Mouse (Mus musculus) hindbrain, embryonic 16.5 days (tissue): ENCODE data around the gene Rita1. TPM values are rescaled to one million over a fixed set of nuclear protein-coding genes. Genes with fewer than 3 reads are reported as not detected.

Source experiments
- ATAC-seq: fragments of 200-750 bp; cut with Nextera tagmentation; 2 replicates; pipeline ENCODE4 v1.8.0; 2017; ENCODE audit warnings: moderate TSS enrichment, moderate library complexity
- H3K27ac ChIP-seq: fragments of 300-500 bp; sonication (generic); 2 replicates; pipeline ENCODE4 v1.5.1; 2014; ENCODE audit warnings: low read depth, mild to moderate bottlenecking, control low read depth, low read length, moderate library complexity
- H3K27me3 ChIP-seq: fragments of 300-500 bp; sonication (generic); replicated peaks from 2 replicates; pipeline ENCODE4 v1.6.1; 2014; ENCODE audit warnings: low read length; ENCODE audit not compliant: control insufficient read depth, insufficient read depth
- H3K36me3 ChIP-seq: fragments of 300-500 bp; sonication (generic); 2 replicates; pipeline ENCODE4 v1.6.1; 2014; ENCODE audit warnings: mild to moderate bottlenecking, low read length, moderate library complexity, mixed read lengths; ENCODE audit not compliant: control insufficient read depth, insufficient read depth
- H3K4me1 ChIP-seq: fragments of 300-500 bp; sonication (generic); 2 replicates; pipeline ENCODE4 v1.6.1; 2014; ENCODE audit warnings: low read depth, low read length; ENCODE audit not compliant: control insufficient read depth, insufficient read depth
- H3K4me2 ChIP-seq: fragments of 300-500 bp; sonication (generic); 2 replicates; pipeline ENCODE4 v1.6.1; 2014; ENCODE audit warnings: mild to moderate bottlenecking, low read length, control low read depth, moderate library complexity
- H3K4me3 ChIP-seq: fragments of 300-500 bp; sonication (generic); 2 replicates; pipeline ENCODE4 v1.5.1; 2014; ENCODE audit warnings: mild to moderate bottlenecking, low read length, control low read depth, moderate library complexity
- H3K9ac ChIP-seq: fragments of 300-500 bp; sonication (generic); 2 replicates; pipeline ENCODE4 v1.6.1; 2014; ENCODE audit warnings: low read depth, mild to moderate bottlenecking, control low read depth, low read length, moderate library complexity
- H3K9me3 ChIP-seq: fragments of 300-500 bp; sonication (generic); 2 replicates; pipeline ENCODE4 v1.6.1; 2014; ENCODE audit warnings: mild to moderate bottlenecking, low read length, moderate library complexity; ENCODE audit not compliant: control insufficient read depth
- WGBS: fragments of 180-500 bp; shearing (Covaris S2); extraction: QIAGEN DNeasy Blood & Tissue Kit; methylation state at CpG from one replicate; pipeline ENCODE4 v1.1.7; 2014; 5-methylcytosine and 5-hydroxymethylcytosine counted together
- polyA plus RNA-seq: library from polyadenylated mRNA; unstranded; fragments of >200 nt; fragmentation: Nextera tagmentation; extraction: Ambion mirVana; gene quantifications from 2 replicates; pipeline ENCODE4 v1.2.1, GENCODE M21; 2015

Rita1 gene
- polyA plus RNA-seq, 1 experiment from 2014 or later, result 29.3 TPM

DNA sequence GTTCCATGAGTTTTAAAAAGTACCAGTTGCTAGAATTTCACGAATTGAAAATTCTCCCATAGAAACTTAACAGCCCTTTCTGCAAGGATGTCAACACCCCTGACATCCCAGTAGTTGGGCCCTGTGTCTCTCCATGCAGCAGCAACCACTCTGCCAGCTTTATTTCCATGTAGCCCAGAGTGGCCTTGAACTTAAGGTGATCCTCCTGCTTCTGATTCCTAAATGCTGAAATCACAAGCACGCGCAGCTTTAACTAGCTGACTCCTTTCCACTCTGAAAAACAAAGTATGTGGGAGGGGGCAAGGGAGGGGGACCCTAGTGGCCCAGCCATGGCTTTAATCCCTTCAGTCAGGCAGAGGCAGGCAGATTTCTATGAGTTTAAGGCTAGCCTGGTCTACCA lies 5.1 kb downstream of the Rita1 start:
- Histone ChIP-seq H3K4me1 (peaks cover 16% of the 10 kb centered on the region), H3K27me3 (no peaks in the 10 kb centered on the region), H3K4me3 (no peak overlapping the region), H3K9me3 (no peaks in the 10 kb centered on the region), H3K4me2 (no peak overlapping the region), H3K27ac (no peak overlapping the region), H3K36me3 (no peaks in the 10 kb centered on the region), H3K9ac (no peak overlapping the region)
- no peak for ATAC-seq
- WGBS, result 78% methylated on average over 3 of the region's 3 CpGs

DNA sequence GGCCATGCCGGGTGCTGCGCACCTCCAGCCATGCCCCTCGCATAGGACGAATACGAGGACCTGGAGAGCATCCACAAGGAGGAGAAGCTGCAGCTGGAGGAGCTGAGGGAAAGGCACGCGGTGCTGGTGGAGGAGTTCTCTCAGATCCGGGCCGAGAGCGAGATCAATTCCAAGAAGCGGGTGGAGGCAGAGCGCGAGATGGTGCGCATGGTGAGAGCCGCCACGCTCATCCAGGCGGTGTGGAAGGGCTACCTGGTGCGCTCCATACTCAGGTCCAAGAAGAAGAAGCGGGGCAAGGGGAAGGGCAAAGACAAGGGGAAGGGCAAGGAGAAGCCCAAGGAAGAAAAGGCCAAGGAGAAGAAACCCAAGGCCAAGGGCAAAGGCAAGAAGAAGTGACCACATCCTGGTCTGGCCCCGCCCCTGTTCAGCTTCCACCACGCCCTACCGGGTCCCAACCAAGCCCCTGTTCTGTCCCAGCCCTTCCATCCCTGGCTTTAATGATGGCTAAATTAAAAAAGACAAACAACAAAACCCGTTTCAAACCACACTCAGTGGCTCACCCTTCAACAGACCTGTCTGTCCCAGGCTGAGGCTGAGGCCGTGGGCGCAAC lies 5.7 kb downstream of the Rita1 start:
- no peak for ATAC-seq
- H3K4me3 ChIP-seq, result no peak overlapping the region
- no peak overlapping the region for H3K27ac ChIP-seq
- H3K4me2 ChIP-seq, result no peak overlapping the region
- H3K9ac ChIP-seq, result no peak overlapping the region
- no peaks in the 10 kb centered on the region for H3K27me3 ChIP-seq
- H3K4me1 ChIP-seq, result peaks cover 16% of the 10 kb centered on the region
- H3K9me3 ChIP-seq, result no peaks in the 10 kb centered on the region
- WGBS, result 73% methylated on average over 25 of the region's 25 CpGs
- no peaks in the 10 kb centered on the region for H3K36me3 ChIP-seq

DNA sequence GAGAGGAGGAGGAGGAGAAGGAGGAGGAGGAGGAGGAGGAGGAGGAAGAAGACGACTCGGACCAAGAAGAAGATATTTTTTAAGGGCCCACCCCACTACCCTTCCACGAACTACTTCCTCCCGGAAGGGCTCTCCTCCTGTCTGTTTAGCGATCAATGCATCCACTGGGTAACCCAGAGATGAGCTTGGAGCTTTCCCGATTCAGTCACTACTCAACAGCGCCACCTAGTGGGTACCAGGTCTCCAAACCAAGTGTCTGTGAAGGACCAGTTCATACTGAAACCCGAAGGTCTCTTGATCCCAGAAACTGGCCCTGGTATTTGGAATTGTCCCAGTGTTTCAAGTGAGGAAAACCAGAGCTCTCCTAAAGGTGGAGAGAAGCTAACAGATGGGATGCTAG lies 6.7 kb downstream of the Rita1 start:
- peaks cover 7% of the 10 kb centered on the region for H3K4me1 ChIP-seq
- H3K9ac ChIP-seq, result peak overlapping the region; percentile 65
- H3K9me3 ChIP-seq, result no peaks in the 10 kb centered on the region
- 0% methylated on average over 8 of the region's 8 CpGs for WGBS
- H3K27ac ChIP-seq, result no peak overlapping the region
- no peaks in the 10 kb centered on the region for H3K36me3 ChIP-seq
- H3K4me2 ChIP-seq, result peak overlapping the region; percentile 71
- ATAC-seq, result peak; percentile 74
- peak overlapping the region; percentile 38 for H3K4me3 ChIP-seq
- no peaks in the 10 kb centered on the region for H3K27me3 ChIP-seq

DNA sequence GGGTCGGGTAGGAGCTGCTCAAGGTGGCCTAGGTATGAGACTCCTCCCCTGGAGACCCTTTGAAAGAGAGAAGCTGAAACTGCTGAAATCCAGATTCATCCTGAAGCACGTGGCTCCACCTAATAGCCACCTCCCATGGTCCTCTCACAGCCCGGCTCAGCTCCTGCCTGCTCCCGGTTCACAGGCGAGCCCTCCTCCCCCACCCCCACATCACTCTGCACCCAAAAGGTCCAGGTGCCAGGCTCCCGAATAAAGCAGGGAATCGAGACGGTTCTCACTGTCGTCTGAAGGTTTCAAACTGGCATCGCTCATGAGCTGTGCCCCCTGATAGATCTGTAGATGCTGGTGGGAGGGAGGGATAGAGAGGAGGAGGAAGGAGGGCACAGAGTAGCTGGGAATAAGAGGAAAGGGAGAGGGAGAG lies 7.1 kb downstream of the Rita1 start:
- Histone ChIP-seq H3K4me1 (peaks cover 7% of the 10 kb centered on the region; the same call in 1 of the 2 replicates), H3K27me3 (no peaks in the 10 kb centered on the region), H3K9me3 (no peaks in the 10 kb centered on the region), H3K9ac (peak overlapping the region; percentile 65), H3K4me2 (peak overlapping the region; percentile 71), H3K4me3 (peak overlapping the region; percentile 38), H3K27ac (peak overlapping the region; percentile 71), H3K36me3 (no peaks in the 10 kb centered on the region)
- ATAC-seq, result peak; percentile 60
- 2% methylated on average over 10 of the region's 10 CpGs for WGBS

DNA sequence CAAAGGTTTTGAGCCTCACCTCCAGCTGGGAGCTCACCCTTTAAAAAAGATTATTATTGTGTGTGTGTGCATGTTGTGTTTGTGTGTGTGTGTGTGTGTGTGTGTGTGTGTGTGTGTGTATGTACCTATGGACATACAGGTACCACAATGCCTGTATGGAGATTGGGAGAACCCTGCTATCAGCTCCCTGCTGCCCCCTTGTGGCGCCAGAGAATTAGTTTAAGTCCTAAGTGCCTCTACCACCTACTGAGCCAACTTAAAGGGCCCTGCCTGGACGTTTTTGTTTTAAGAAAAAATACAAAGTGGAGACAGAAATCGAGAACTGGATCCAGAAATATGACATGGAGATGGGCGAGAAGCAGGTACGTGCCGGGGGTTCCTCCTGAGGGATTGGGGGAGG lies 7.5 kb downstream of the Rita1 start:
- Histone ChIP-seq H3K4me1 (peaks cover 5% of the 10 kb centered on the region; the same call in 1 of the 2 replicates), H3K4me2 (peak overlapping the region; percentile 71), H3K9me3 (no peaks in the 10 kb centered on the region), H3K36me3 (no peaks in the 10 kb centered on the region), H3K27me3 (no peaks in the 10 kb centered on the region), H3K4me3 (peak overlapping the region; percentile 38), H3K27ac (peak overlapping the region; percentile 71), H3K9ac (peak overlapping the region; percentile 65)
- WGBS, result 1% methylated on average over 6 of the region's 6 CpGs
- no peak for ATAC-seq

DNA sequence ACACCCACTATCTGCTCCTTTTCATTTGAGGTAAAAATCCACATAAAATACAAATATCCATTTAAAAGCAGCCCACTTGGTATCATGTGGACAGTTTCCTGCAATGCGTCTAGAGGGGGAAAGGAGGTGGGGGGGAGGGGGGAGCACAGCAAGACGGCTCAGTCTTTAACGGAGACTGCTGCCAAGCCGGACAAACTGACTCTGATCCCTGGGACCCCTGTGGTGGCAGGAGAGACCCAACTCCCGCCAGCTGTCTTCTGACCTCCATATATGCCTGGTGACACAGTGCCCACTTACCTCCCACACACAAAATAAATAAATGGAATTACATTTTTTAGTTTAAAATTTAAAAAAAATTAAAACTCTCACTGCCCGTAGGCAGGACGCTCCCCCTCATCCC lies 8.9 kb downstream of the Rita1 start:
- Histone ChIP-seq H3K4me2 (no peak overlapping the region), H3K4me1 (peaks cover 5% of the 10 kb centered on the region; the same call in 1 of the 2 replicates), H3K9ac (no peak overlapping the region), H3K9me3 (no peaks in the 10 kb centered on the region), H3K36me3 (no peaks in the 10 kb centered on the region), H3K27ac (no peak overlapping the region), H3K4me3 (no peak overlapping the region), H3K27me3 (no peaks in the 10 kb centered on the region)
- WGBS, result 60% methylated on average over 7 of the region's 7 CpGs
- ATAC-seq, result no peak

DNA sequence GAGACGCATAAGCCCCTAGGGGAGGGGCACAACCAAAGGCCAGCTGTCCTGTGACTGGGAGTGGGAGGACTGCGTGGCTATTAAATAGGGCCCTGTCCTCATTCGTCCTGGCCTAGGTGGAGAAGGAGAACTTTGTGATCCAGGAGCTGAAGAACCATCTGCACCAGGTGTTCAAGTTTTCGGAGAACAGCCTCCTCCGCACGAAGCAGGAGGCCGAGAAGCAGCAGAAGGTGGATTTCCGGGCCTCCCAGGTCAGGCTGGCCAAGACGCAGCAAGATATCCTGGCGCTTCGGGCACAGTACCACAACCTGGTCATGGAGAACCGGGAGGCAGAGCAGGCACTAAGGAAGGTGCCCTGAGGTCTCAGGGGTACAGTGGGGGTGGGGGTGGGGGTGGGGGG lies 10.2 kb downstream of the Rita1 start:
- H3K36me3 ChIP-seq, result no peaks in the 10 kb centered on the region
- 97% methylated on average over 12 of the region's 12 CpGs for WGBS
- H3K9me3 ChIP-seq, result no peaks in the 10 kb centered on the region
- no peak overlapping the region for H3K4me3 ChIP-seq
- no peak overlapping the region for H3K27ac ChIP-seq
- no peaks in the 10 kb centered on the region for H3K27me3 ChIP-seq
- H3K4me2 ChIP-seq, result no peak overlapping the region
- no peak overlapping the region for H3K9ac ChIP-seq
- H3K4me1 ChIP-seq, result peaks cover 5% of the 10 kb centered on the region; the same call in 1 of the 2 replicates
- no peak for ATAC-seq

DNA sequence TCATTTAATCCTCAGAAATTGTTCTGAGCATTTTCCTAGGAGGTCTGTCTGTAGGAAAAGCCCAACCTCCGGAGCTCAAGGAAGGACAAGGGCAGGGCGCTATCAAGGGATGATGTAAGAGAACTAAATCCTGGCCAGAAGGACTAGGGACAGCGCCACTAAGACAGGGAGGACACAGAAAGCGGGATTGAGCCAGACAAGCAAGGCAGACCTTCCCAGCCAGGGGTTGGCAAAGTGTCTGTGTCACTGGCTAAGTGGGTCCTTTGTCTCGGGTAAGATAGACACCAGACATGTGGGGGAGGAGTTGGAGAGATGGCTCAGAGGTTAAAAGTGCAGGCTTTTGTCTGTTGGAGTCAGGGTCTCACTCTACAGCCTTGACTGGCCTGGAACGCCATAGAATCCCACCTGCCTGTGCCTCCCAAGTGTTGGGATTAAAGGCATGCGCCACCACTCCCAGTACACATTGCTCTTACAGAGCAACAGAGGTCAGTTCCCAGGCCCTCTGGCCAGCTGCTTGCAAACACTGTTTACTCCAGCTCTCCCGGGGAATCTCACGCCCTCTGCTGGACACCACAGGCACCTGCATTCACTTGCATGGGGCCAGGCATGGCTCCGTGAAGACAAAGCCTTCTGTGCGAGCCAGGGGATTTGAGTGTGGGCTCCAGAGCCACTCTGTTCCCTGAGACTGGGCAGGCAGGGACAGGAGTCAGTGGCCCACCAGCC lies 11.3 kb downstream of the Rita1 start:
- H3K4me2 ChIP-seq, result no peak overlapping the region
- H3K27me3 ChIP-seq, result no peaks in the 10 kb centered on the region
- H3K4me3 ChIP-seq, result no peak overlapping the region
- no peak overlapping the region for H3K9ac ChIP-seq
- no peak for ATAC-seq
- peaks cover 5% of the 10 kb centered on the region; the same call in 1 of the 2 replicates for H3K4me1 ChIP-seq
- H3K36me3 ChIP-seq, result no peaks in the 10 kb centered on the region
- 56% methylated on average over 11 of the region's 11 CpGs for WGBS
- no peak overlapping the region; the same call in 1 of the 2 replicates for H3K27ac ChIP-seq
- no peaks in the 10 kb centered on the region for H3K9me3 ChIP-seq

DNA sequence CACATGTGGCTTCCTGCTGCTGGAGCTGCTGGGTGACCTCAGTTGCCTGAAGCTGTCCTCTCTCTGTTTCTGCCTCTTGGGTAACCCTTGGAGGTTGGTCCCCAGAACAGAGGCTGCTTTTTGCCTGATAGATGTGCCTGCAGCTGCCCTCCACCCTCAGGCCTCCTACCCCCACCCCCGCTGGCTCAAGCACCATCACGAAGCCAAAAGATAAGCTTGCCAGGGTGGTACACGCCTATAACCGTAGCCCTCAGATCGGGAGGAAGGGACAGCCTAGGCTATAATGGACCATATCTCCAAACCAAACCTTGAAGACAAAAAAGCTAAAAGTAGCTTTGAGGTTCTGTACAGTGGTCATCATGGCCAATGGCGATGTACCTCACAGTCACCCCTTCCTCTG lies 12.8 kb downstream of the Rita1 start:
- H3K27me3 ChIP-seq, result no peaks in the 10 kb centered on the region
- no peaks in the 10 kb centered on the region for H3K4me1 ChIP-seq
- WGBS, result 93% methylated on average over 6 of the region's 6 CpGs

More for the DNA sequence above, 12.8 kb downstream of the Rita1 start:
- Histone ChIP-seq H3K4me2 (no peak overlapping the region), H3K9ac (no peak overlapping the region), H3K36me3 (no peaks in the 10 kb centered on the region), H3K9me3 (no peaks in the 10 kb centered on the region), H3K27ac (no peak overlapping the region), H3K4me3 (no peak overlapping the region)
- no peak for ATAC-seq
